Mouse (Mus musculus): Measurements from ENCODE around the gene Eif2b4. TPM values are rescaled to one million over a fixed set of nuclear protein-coding genes. Genes with fewer than 3 reads are reported as not detected.

Gene Eif2b4
- total RNA-seq, 1 experiment = 76.8 TPM

GRCm38 (mm10) chr5:31179766-31180630, 13.2 kb downstream of the Eif2b4 start, which contains the start of the genes Gm29609 and Gtf3c2:
TSS of gene Gm29609 (minus strand) at chr5:31179911.
TSS of gene Gtf3c2 (minus strand) at chr5:31180144.
- H3K9me3 ChIP-seq (ENCODE audit: control insufficient read depth, insufficient read depth, low read depth, low read length) = no peaks in the 10 kb centered on the region
- peak within 1 kb of the TSS; percentile 95 to 97 for H3K4me3 ChIP-seq (ENCODE audit: insufficient read depth in 1 of 2, low read depth in 1 of 2, low read length in 2 of 2, poor library complexity in 1 of 2, severe bottlenecking in 1 of 2)
- peak; percentile 95 for DNase-seq (ENCODE audit: low read depth, low spot score)
- TF ChIP-seq HCFC1 (IDR thresholded peaks at IDR 0.05; ENCODE audit: borderline replicate concordance, insufficient read depth, low read length) = peak; percentile 78
- TF ChIP-seq MAFK (IDR thresholded peaks at IDR 0.05; ENCODE audit: insufficient read depth, low read depth, low read length) = no peak
- no peaks in the 10 kb centered on the region; the same call in 1 of the 2 replicates for H3K36me3 ChIP-seq (ENCODE audit: control insufficient read depth, insufficient read depth, low read length, poor library complexity, severe bottlenecking)
- H3K9ac ChIP-seq (ENCODE audit: insufficient read depth, low read depth, low read length, poor library complexity, severe bottlenecking) = peak within 1 kb of the TSS; percentile 94
- H3K27ac ChIP-seq (ENCODE audit: insufficient read depth, low read depth, low read length, poor library complexity, severe bottlenecking) = peak within 1 kb of the TSS; percentile 89
- in situ Hi-C loops (cut with MboI; ENCODE audit: low sequenced_read_pairs in 2 of 2, unreplicated experiment in 2 of 2) = no loop called here
- peaks cover 2% of the 10 kb centered on the region in 2 experiments; a peak in 2 of 4 replicates for H3K4me1 ChIP-seq (ENCODE audit: control insufficient read depth in 2 of 2, insufficient read depth in 2 of 2, low read length in 2 of 2, poor library complexity in 1 of 2)

- in situ Hi-C loops (cut with MboI; ENCODE audit: low sequenced_read_pairs in 2 of 2, unreplicated experiment in 2 of 2) = no loop called here
- Histone ChIP-seq H3K4me1 (ENCODE audit: control insufficient read depth in 2 of 2, insufficient read depth in 2 of 2, low read length in 2 of 2, poor library complexity in 1 of 2) (peaks cover 2% of the 10 kb centered on the region in 2 experiments; a peak in 2 of 4 replicates), H3K9me3 (ENCODE audit: control insufficient read depth, insufficient read depth, low read depth, low read length) (no peaks in the 10 kb centered on the region), H3K9ac (ENCODE audit: insufficient read depth, low read depth, low read length, poor library complexity, severe bottlenecking) (peak overlapping the region; percentile 94), H3K36me3 (ENCODE audit: control insufficient read depth, insufficient read depth, low read length, poor library complexity, severe bottlenecking) (peaks cover 2% of the 10 kb centered on the region), H3K4me3 (ENCODE audit: insufficient read depth in 1 of 2, low read depth in 1 of 2, low read length in 2 of 2, poor library complexity in 1 of 2, severe bottlenecking in 1 of 2) (peak overlapping the region; percentile 95 to 97), H3K27ac (ENCODE audit: insufficient read depth, low read depth, low read length, poor library complexity, severe bottlenecking) (peak overlapping the region; percentile 89)
- peak; percentile 41 for DNase-seq (ENCODE audit: low read depth, low spot score)
- no peak for TF ChIP-seq ZNF384 (IDR thresholded peaks at IDR 0.05; ENCODE audit: low read depth, low read length)
- TF ChIP-seq MAFK (IDR thresholded peaks at IDR 0.05; ENCODE audit: insufficient read depth, low read depth, low read length) = no peak
- no peak for TF ChIP-seq HCFC1 (IDR thresholded peaks at IDR 0.05; ENCODE audit: borderline replicate concordance, insufficient read depth, low read length)
- no peak for TF ChIP-seq ZC3H11A (IDR thresholded peaks at IDR 0.05; ENCODE audit: borderline replicate concordance, low read depth, low read length)
- no peak; the same call in 1 of the 2 replicates for TF ChIP-seq CHD2 (IDR thresholded peaks at IDR 0.05; ENCODE audit: low read depth, low read length)
Measured at GRCm38 (mm10) chr5:31179301-31179765, 13.9 kb downstream of the Eif2b4 start.

- in situ Hi-C loops (cut with MboI; ENCODE audit: low sequenced_read_pairs in 2 of 2, unreplicated experiment in 2 of 2) = no loop called here
- H3K9ac ChIP-seq (ENCODE audit: insufficient read depth, low read depth, low read length, poor library complexity, severe bottlenecking) = no peak overlapping the region
- H3K9me3 ChIP-seq (ENCODE audit: control insufficient read depth, insufficient read depth, low read depth, low read length) = no peaks in the 10 kb centered on the region
- DNase-seq (ENCODE audit: low read depth, low spot score) = no peak
- no peak overlapping the region for H3K4me3 ChIP-seq (ENCODE audit: insufficient read depth in 1 of 2, low read depth in 1 of 2, low read length in 2 of 2, poor library complexity in 1 of 2, severe bottlenecking in 1 of 2)
- H3K36me3 ChIP-seq (ENCODE audit: control insufficient read depth, insufficient read depth, low read length, poor library complexity, severe bottlenecking) = peaks cover 55% of the 10 kb centered on the region
- 0 out of 4 replicates have a peak, but pooled peaks cover 0 to under 1% of the 10 kb centered on the region in 2 experiments for H3K4me1 ChIP-seq (ENCODE audit: control insufficient read depth in 2 of 2, insufficient read depth in 2 of 2, low read length in 2 of 2, poor library complexity in 1 of 2)
- TF ChIP-seq CHD2 (IDR thresholded peaks at IDR 0.05; ENCODE audit: low read depth, low read length) = no peak
- TF ChIP-seq HCFC1 (IDR thresholded peaks at IDR 0.05; ENCODE audit: borderline replicate concordance, insufficient read depth, low read length) = no peak
- no peak for TF ChIP-seq MAFK (IDR thresholded peaks at IDR 0.05; ENCODE audit: insufficient read depth, low read depth, low read length)
- TF ChIP-seq ZC3H11A (IDR thresholded peaks at IDR 0.05; ENCODE audit: borderline replicate concordance, low read depth, low read length) = no peak
- no peak for TF ChIP-seq ZNF384 (IDR thresholded peaks at IDR 0.05; ENCODE audit: low read depth, low read length)
- H3K27ac ChIP-seq (ENCODE audit: insufficient read depth, low read depth, low read length, poor library complexity, severe bottlenecking) = no peak overlapping the region
Measured at GRCm38 (mm10) chr5:31168630-31169029, 24.6 kb downstream of the Eif2b4 start.

GRCm38 (mm10) chr5:31164878-31165277, 28.4 kb downstream of the Eif2b4 start:
- in situ Hi-C loops (cut with MboI; ENCODE audit: low sequenced_read_pairs in 2 of 2, unreplicated experiment in 2 of 2) = no loop called here
- H3K27ac ChIP-seq (ENCODE audit: insufficient read depth, low read depth, low read length, poor library complexity, severe bottlenecking) = no peak overlapping the region
- DNase-seq (ENCODE audit: low read depth, low spot score) = no peak
- no peak for TF ChIP-seq ZNF384 (IDR thresholded peaks at IDR 0.05; ENCODE audit: low read depth, low read length)
- TF ChIP-seq MAFK (IDR thresholded peaks at IDR 0.05; ENCODE audit: insufficient read depth, low read depth, low read length) = no peak
- TF ChIP-seq CHD2 (IDR thresholded peaks at IDR 0.05; ENCODE audit: low read depth, low read length) = no peak
- no peak for TF ChIP-seq ZC3H11A (IDR thresholded peaks at IDR 0.05; ENCODE audit: borderline replicate concordance, low read depth, low read length)
- no peak for TF ChIP-seq HCFC1 (IDR thresholded peaks at IDR 0.05; ENCODE audit: borderline replicate concordance, insufficient read depth, low read length)
- H3K9ac ChIP-seq (ENCODE audit: insufficient read depth, low read depth, low read length, poor library complexity, severe bottlenecking) = no peak overlapping the region
- H3K9me3 ChIP-seq (ENCODE audit: control insufficient read depth, insufficient read depth, low read depth, low read length) = no peaks in the 10 kb centered on the region
- H3K36me3 ChIP-seq (ENCODE audit: control insufficient read depth, insufficient read depth, low read length, poor library complexity, severe bottlenecking) = peaks cover 56% of the 10 kb centered on the region
- H3K4me1 ChIP-seq (ENCODE audit: control insufficient read depth in 2 of 2, insufficient read depth in 2 of 2, low read length in 2 of 2, poor library complexity in 1 of 2) = no peaks in the 10 kb centered on the region
- no peak overlapping the region for H3K4me3 ChIP-seq (ENCODE audit: insufficient read depth in 1 of 2, low read depth in 1 of 2, low read length in 2 of 2, poor library complexity in 1 of 2, severe bottlenecking in 1 of 2)

All from ES-E14 (cell line).